Mouse (Mus musculus): ENCODE data around the gene Glt8d1.

- TF ChIP-seq POLR2A (IDR thresholded peaks at IDR 0.05; ENCODE audit: borderline replicate concordance, insufficient read depth, low read length) (no peak), CTCF (IDR thresholded peaks at IDR 0.05; ENCODE audit: borderline replicate concordance, insufficient read depth, low read depth, low read length) (no peak)
Measured at GRCm38 (mm10) chr14:31019331-31020205, 18.4 kb downstream of the Glt8d1 start.

Data from cerebellum, adult 2 months (tissue).